Mouse (Mus musculus): ENCODE measurements at regions not wholly inside any gene's neighbourhood (a gene's known extent, or its start where the extent isn't known, plus 50 kb on each side); places are given as distances from the start of the nearest gene placed in this dataset.
A peak's percentile ranks its signal among the peaks of the same experiment; 100 is the strongest.

DNA sequence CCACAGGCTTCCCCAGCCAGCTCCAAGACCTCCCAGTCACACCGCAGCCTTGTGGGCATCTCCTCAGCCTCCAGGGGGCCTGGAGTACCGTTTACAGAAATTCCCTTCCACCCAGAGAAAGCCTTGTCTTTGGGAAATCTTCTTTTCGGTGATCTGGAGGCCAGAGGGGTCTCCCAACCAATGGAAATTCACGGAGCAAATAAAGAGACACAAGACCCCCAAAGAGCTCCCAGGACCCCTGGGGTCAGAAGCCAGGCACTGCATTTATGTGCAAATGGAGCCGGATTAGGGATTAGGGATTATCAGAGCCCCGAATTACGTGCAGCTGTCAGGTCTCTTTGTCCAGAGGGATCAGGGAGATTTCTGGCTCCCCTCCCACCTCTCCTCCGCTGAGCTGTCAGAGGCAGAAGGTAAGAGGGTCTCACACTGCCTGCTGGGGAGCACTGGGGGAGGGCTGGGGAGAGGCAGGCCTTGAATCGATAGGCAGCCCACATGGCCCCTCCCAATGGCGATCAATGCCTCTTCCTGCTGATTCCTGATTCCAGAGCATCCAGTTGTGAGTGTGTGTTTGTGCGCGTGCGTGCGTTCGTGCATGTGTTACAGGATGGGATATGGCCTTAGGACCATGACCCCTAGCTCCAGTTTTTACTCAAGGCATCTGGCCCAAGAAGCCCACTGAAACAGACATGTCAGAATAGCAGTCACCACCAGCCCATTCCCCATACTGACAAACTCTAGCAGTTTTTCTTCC is 168.7 kb downstream of the 3100002H09Rik start:
- Histone ChIP-seq H3K27ac (no peak overlapping the region), H3K27me3 (ENCODE audit: insufficient read depth, low read length) (peaks cover 23% of the 10 kb centered on the region; the same call in 1 of the 2 replicates), H3K9me3 (replicated peaks; ENCODE audit: low read length) (no peaks in the 10 kb centered on the region), H3K36me3 (ENCODE audit: insufficient read depth, low read length) (no peaks in the 10 kb centered on the region), H3K9ac (ENCODE audit: low read depth, low read length) (no peak overlapping the region), H3K4me2 (ENCODE audit: low read length) (no peak overlapping the region), H3K4me1 (replicated peaks; ENCODE audit: insufficient read depth, low read length) (no peaks in the 10 kb centered on the region), H3K4me3 (replicated peaks; ENCODE audit: low read depth, low read length) (no peak overlapping the region)
- no peak for DNase-seq (ENCODE audit: low spot score)
- WGBS = 28% methylated on average over 15 of the region's 15 CpGs
- peak; percentile 30; the same call in 1 of the 2 replicates for TF ChIP-seq CTCF (IDR thresholded peaks at IDR 0.05; ENCODE audit: low read depth)
- no peak for ATAC-seq (replicated peaks; ENCODE audit: low FRiP score, low read depth)

DNA sequence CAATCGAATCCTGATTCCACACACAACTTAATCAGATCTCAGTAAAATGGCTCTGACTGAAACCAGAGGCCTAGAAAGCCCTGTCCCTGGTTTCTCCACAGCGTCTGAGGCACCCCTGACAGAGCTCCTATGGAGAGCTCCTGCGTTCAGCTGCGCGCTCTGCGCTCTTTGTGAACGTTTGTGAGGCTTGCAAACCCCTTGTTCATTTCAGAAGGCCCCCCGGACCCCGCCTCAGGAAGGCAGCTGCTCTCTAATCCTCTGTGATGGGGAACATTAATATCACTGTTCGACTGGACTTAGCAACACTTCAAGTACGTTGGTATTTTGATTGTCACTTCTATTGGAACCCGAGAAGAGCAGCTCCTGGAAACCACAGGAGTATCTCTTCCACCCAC is 175.6 kb downstream of the 3100002H09Rik start:
- TF ChIP-seq CTCF (IDR thresholded peaks at IDR 0.05; ENCODE audit: low read depth) = no peak
- no peak overlapping the region for H3K27ac ChIP-seq
- no peak overlapping the region for H3K4me3 ChIP-seq (replicated peaks; ENCODE audit: low read depth, low read length)
- no peaks in the 10 kb centered on the region for H3K9me3 ChIP-seq (replicated peaks; ENCODE audit: low read length)
- DNase-seq (ENCODE audit: low spot score) (no peak), ATAC-seq (replicated peaks; ENCODE audit: low FRiP score, low read depth) (no peak)
- no peaks in the 10 kb centered on the region for H3K36me3 ChIP-seq (ENCODE audit: insufficient read depth, low read length)
- H3K4me2 ChIP-seq (ENCODE audit: low read length) = no peak overlapping the region
- 46% methylated on average over 12 of the region's 12 CpGs for WGBS
- no peaks in the 10 kb centered on the region; the same call in 1 of the 2 replicates for H3K4me1 ChIP-seq (replicated peaks; ENCODE audit: insufficient read depth, low read length)
- H3K27me3 ChIP-seq (ENCODE audit: insufficient read depth, low read length) = no peaks in the 10 kb centered on the region
- H3K9ac ChIP-seq (ENCODE audit: low read depth, low read length) = no peak overlapping the region

DNA sequence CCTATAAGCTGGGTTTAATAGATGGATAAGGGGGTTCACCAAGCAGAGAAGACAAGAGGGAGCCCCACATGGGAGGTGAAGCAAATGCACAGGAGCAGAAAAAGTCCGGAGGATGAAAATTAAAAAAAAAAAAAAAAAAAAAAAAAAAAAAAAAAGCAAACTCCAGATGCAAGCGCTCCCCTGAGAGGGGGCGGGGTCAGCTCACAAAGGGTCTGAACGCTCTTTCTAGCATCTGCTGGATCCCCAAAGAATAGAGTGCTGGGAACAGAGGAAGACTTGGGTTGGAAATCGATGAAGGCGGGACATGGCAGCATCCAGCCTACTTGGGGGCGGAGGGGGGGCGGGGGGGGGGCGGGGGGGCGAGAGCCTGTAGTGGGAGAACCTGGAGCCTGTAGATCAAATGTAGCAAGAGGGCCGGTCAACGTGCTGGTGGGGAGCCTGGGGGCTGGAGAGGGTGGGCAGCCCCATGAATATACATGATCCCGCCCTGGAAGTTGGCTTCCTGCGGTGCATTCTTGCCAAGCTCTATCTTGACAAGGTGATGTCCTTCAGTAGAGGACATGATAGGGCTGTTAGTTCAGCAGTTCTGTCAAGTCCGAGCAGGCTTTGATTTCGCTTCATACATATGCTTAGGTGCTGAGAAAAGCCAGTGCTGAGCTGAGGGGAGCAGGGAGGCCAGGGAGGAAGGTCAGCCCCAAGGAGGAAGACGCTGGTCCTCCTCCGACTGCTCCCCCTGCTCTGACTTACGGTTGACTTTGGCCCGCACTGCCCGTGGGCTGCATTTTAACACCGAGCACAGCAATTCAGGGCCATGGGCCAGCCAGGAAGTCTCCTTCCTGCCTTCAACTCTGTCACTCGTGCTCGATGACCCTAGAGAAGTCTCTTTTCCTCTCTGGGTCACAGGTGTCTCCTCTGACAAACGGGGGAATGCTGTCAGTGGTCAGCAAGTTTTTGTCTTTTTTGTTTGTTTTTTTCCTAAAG is 176.3 kb downstream of the 3100002H09Rik start:
- peak; percentile 37 for DNase-seq (ENCODE audit: low spot score)
- 8% methylated on average over 24 of the region's 25 CpGs for WGBS

DNA sequence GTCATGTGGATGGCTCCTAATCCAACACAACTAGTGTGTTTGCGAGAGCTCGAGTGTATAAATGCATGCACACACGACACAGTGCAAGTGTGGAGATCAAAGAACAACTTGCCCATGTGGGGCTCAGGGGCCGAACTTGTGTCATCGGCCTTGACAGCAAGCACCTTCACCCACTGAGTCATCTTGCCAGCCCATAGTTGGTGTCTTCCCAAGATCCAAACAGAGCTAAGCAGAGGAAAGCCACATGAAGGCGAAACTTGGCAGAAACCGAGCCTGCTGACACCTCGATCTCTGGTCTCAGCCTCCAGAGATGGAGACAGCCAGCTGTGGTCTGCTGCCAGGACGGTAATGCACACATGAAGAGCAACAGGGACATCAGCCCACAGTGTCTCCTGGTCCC is 177.1 kb downstream of the 3100002H09Rik start:
- 82% methylated on average over 9 of the region's 9 CpGs for WGBS
- H3K9me3 ChIP-seq (replicated peaks; ENCODE audit: low read length) = no peaks in the 10 kb centered on the region
- H3K36me3 ChIP-seq (ENCODE audit: insufficient read depth, low read length) = no peaks in the 10 kb centered on the region
- no peak for ATAC-seq (replicated peaks; ENCODE audit: low FRiP score, low read depth)
- H3K27me3 ChIP-seq (ENCODE audit: insufficient read depth, low read length) = no peaks in the 10 kb centered on the region
- no peak for DNase-seq (ENCODE audit: low spot score)
- H3K9ac ChIP-seq (ENCODE audit: low read depth, low read length) = no peak overlapping the region
- no peak for TF ChIP-seq CTCF (IDR thresholded peaks at IDR 0.05; ENCODE audit: low read depth)
- H3K4me1 ChIP-seq (replicated peaks; ENCODE audit: insufficient read depth, low read length) = no peaks in the 10 kb centered on the region; the same call in 1 of the 2 replicates
- H3K4me2 ChIP-seq (ENCODE audit: low read length) = no peak overlapping the region
- no peak overlapping the region for H3K4me3 ChIP-seq (replicated peaks; ENCODE audit: low read depth, low read length)
- no peak overlapping the region for H3K27ac ChIP-seq

More for the DNA sequence above, 176.3 kb downstream of the 3100002H09Rik start:
- Histone ChIP-seq H3K27me3 (ENCODE audit: insufficient read depth, low read length) (no peaks in the 10 kb centered on the region), H3K27ac (no peak overlapping the region), H3K9me3 (replicated peaks; ENCODE audit: low read length) (no peaks in the 10 kb centered on the region), H3K9ac (ENCODE audit: low read depth, low read length) (no peak overlapping the region), H3K4me2 (ENCODE audit: low read length) (peak overlapping the region; percentile 16), H3K36me3 (ENCODE audit: insufficient read depth, low read length) (no peaks in the 10 kb centered on the region), H3K4me3 (replicated peaks; ENCODE audit: low read depth, low read length) (no peak overlapping the region), H3K4me1 (replicated peaks; ENCODE audit: insufficient read depth, low read length) (no peaks in the 10 kb centered on the region; the same call in 1 of the 2 replicates)
- TF ChIP-seq CTCF (IDR thresholded peaks at IDR 0.05; ENCODE audit: low read depth) = no peak
- ATAC-seq (replicated peaks; ENCODE audit: low FRiP score, low read depth) = no peak

DNA sequence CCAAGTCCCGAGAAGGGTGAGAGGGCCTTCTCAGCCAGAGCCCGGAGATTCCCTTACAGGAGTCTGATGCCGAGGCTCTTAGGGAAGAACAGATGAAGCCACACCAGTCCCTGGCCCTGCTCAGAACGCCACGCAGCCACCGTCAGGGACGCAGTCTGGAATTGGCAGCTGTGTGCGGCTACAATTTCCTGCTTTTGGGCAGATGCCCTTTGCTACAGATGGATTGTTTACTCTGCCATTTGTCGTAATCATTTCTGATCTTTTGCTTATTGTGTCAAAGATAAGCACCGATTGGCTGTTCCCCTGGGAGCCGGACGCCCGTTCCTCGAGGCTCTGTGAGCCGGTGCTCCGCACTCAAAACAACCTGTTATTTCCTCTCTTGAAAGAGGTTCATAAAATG is 179.4 kb downstream of the 3100002H09Rik start:
- H3K36me3 ChIP-seq (ENCODE audit: insufficient read depth, low read length) = no peaks in the 10 kb centered on the region
- H3K9me3 ChIP-seq (replicated peaks; ENCODE audit: low read length) = no peaks in the 10 kb centered on the region
- 66% methylated on average over 16 of the region's 16 CpGs for WGBS
- no peaks in the 10 kb centered on the region; the same call in 1 of the 2 replicates for H3K4me1 ChIP-seq (replicated peaks; ENCODE audit: insufficient read depth, low read length)
- no peak overlapping the region for H3K4me3 ChIP-seq (replicated peaks; ENCODE audit: low read depth, low read length)
- no peak overlapping the region for H3K27ac ChIP-seq
- DNase-seq (ENCODE audit: low spot score) (no peak), ATAC-seq (replicated peaks; ENCODE audit: low FRiP score, low read depth) (no peak)
- H3K4me2 ChIP-seq (ENCODE audit: low read length) = no peak overlapping the region
- no peak for TF ChIP-seq CTCF (IDR thresholded peaks at IDR 0.05; ENCODE audit: low read depth)
- no peaks in the 10 kb centered on the region for H3K27me3 ChIP-seq (ENCODE audit: insufficient read depth, low read length)
- no peak overlapping the region for H3K9ac ChIP-seq (ENCODE audit: low read depth, low read length)

DNA sequence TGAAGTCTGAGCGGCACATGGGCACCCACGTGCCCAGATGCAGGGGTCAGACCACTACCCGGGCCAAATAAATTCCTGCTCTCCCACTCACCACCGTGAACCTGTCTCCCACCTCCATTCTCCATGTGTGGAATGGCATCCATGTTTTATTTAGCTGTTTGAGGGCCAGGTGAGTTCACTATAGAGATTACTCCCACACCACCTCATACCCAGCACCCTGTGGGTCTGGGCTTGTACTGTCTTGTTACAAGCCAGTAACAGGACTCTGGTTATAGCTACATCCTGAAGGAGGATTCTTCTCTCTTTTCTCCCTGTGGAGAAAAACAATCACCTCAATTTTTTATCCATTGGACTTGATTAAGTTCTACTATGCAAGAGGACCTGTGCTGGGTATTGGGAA is 181.8 kb downstream of the 3100002H09Rik start:
- H3K9me3 ChIP-seq (replicated peaks; ENCODE audit: low read length) = no peaks in the 10 kb centered on the region
- no peak overlapping the region for H3K27ac ChIP-seq
- 84% methylated on average over 4 of the region's 4 CpGs for WGBS
- DNase-seq (ENCODE audit: low spot score) (no peak), ATAC-seq (replicated peaks; ENCODE audit: low FRiP score, low read depth) (no peak)
- TF ChIP-seq CTCF (IDR thresholded peaks at IDR 0.05; ENCODE audit: low read depth) = no peak
- H3K4me2 ChIP-seq (ENCODE audit: low read length) = no peak overlapping the region
- no peak overlapping the region for H3K4me3 ChIP-seq (replicated peaks; ENCODE audit: low read depth, low read length)
- no peaks in the 10 kb centered on the region for H3K36me3 ChIP-seq (ENCODE audit: insufficient read depth, low read length)
- no peaks in the 10 kb centered on the region for H3K4me1 ChIP-seq (replicated peaks; ENCODE audit: insufficient read depth, low read length)
- H3K9ac ChIP-seq (ENCODE audit: low read depth, low read length) = no peak overlapping the region
- no peaks in the 10 kb centered on the region for H3K27me3 ChIP-seq (ENCODE audit: insufficient read depth, low read length)

All from kidney, postnatal 0 days (tissue).